Mouse (Mus musculus): Measurements from ENCODE around the gene Rictor.

Rictor gene

DNA sequence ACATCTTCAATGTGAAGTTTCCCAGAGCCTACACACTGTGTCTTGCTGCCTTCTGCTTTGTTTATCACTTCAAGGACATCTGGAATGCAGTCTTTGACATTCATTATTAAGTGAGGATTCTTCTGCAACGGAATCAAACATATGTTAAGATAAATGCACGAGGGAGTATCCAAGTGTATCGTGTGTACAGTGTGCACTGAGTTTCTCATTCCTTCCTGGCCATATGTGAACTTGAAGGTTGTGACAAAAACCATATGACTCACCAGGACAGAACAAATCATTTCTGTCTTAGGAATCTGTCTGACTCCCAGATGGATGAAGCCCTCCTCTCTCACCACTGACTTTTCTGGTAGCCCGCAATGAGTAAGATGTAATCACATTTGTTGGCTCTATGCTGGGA lies 107.6 kb downstream of the Rictor start:
- ChIA-PET CTCF (interaction anchor here in 1 of 4 experiments (0.6 to 0.7 kb wide), 2 partner anchors 51 to 339 kb away, joined by 3 to 4 read pairs; no protein-coding TSS in a partner anchor), POLR2A (no interaction called here)

DNA sequence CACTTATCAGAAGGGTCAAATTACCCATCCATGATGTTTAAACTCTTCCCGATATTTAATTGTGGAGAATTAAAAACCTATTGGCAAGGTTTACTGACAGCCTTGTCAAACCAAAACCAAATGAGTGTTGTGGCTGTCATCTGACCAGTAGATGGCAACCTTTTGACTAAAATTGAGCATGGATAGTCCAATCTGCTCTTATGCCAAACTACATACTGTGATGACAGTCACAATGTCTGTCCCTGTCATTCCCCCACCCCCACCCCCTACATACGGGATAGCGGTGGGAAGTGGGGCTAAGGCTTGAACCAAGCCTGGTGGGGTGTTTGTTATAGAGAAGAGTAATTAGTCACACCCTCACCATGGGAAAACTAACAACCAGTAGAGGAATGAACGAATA lies 132.0 kb downstream of the Rictor start:
- POLR2A ChIA-PET, result no interaction called here
- CTCF ChIA-PET, result interaction anchor here in 1 of 4 experiments (0.8 kb wide), 1 partner anchor 386 kb away, joined by 3 read pairs; no protein-coding TSS in a partner anchor

DNA sequence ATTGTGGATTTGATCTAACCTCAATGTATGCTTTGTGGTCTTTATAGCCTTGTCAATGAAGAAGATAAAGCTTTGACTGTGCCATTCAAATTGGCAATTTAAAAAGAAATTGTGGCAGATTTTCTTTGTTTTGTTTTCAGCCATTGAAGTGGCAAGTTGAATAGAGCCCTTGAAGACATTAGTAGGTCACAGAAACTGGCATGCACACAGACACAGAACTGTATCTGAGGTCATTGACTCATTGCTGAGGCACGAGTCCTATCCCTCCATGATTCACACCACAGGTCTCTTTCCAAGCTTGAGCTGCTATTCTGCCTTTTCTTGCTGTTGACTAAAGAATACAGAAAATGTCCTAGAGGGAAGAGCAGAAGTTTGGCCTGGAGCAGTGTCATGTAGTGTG lies 141.7 kb downstream of the Rictor start:
- ChIA-PET POLR2A (no interaction called here), CTCF (no interaction called here)
